Mouse (Mus musculus) cerebellum, adult 9-11 months (tissue): Measurements from ENCODE around the gene Ifna15.
A peak's percentile ranks its signal among the peaks of the same experiment; 100 is the strongest.
"Not testable (repeated sequence)": the region's sequence is repeated elsewhere in the genome, so short reads cannot be mapped to it uniquely, and the experiment has no call there.

Source experiments
- DNase-seq: peaks from one replicate; pipeline ENCODE4 v3.0.0; 2022

The Ifna15 gene

GRCm38 (mm10) chr4:88558145-88558544 lies at the start of gene Ifna15:
Ifna15 (minus strand) TSS chr4:88558245.
- DNase-seq = not testable (repeated sequence)

- DNase-seq = no peak
These were observed 45.2 kb upstream of the Ifna15 start, which contains the start of gene Ifna12 for GRCm38 (mm10) chr4:88603276-88603675. Ifna12 (minus strand) TSS chr4:88603376.

GRCm38 (mm10) chr4:88592285-88592684 lies 34.2 kb upstream of the Ifna15 start, which contains the start of gene Ifna9:
Ifna9 (minus strand) TSS chr4:88592385.
- no peak for DNase-seq

GRCm38 (mm10) chr4:88571698-88572097 lies 13.7 kb upstream of the Ifna15 start, which contains the start of gene Ifna14:
Ifna14 (minus strand) TSS chr4:88571798.
- DNase-seq = no peak

- peak; percentile 78 for DNase-seq
These were observed 3.7 kb upstream of the Ifna15 start for GRCm38 (mm10) chr4:88561791-88562190.

- DNase-seq = peak; percentile 46
These were observed 7.7 kb downstream of the Ifna15 start for GRCm38 (mm10) chr4:88550161-88550945.

GRCm38 (mm10) chr4:88547986-88548385 lies 10.1 kb downstream of the Ifna15 start:
- DNase-seq = peak; percentile 33

- DNase-seq = no peak
These were observed 14.3 kb downstream of the Ifna15 start for GRCm38 (mm10) chr4:88543649-88544234.

GRCm38 (mm10) chr4:88537328-88537727 lies 20.7 kb downstream of the Ifna15 start:
- DNase-seq = no peak

- DNase-seq = no peak
These were observed 21.4 kb downstream of the Ifna15 start for GRCm38 (mm10) chr4:88536640-88537039.

GRCm38 (mm10) chr4:88535742-88536141 lies 22.3 kb downstream of the Ifna15 start:
- no peak for DNase-seq

GRCm38 (mm10) chr4:88534903-88535302 lies 23.1 kb downstream of the Ifna15 start:
- DNase-seq = no peak

- DNase-seq = no peak
These were observed 24.5 kb downstream of the Ifna15 start for GRCm38 (mm10) chr4:88533499-88533898.

GRCm38 (mm10) chr4:88530892-88531291 lies 27.2 kb downstream of the Ifna15 start:
- no peak for DNase-seq

GRCm38 (mm10) chr4:88530271-88530670 lies 27.8 kb downstream of the Ifna15 start:
- DNase-seq = no peak

GRCm38 (mm10) chr4:88526379-88527049 lies 31.5 kb downstream of the Ifna15 start:
- DNase-seq = no peak

GRCm38 (mm10) chr4:88525393-88525792 lies 32.7 kb downstream of the Ifna15 start:
- DNase-seq = no peak

GRCm38 (mm10) chr4:88523241-88523640 lies 34.8 kb downstream of the Ifna15 start:
- DNase-seq = no peak

GRCm38 (mm10) chr4:88522674-88523073 lies 35.4 kb downstream of the Ifna15 start, which contains the start of gene Ifnb1:
Ifnb1 (minus strand) TSS chr4:88522774.
- no peak for DNase-seq

- DNase-seq = no peak
These were observed 40.1 kb downstream of the Ifna15 start for GRCm38 (mm10) chr4:88517957-88518356.

GRCm38 (mm10) chr4:88515711-88516211 lies 42.3 kb downstream of the Ifna15 start:
- no peak for DNase-seq

GRCm38 (mm10) chr4:88515250-88515649 lies 42.8 kb downstream of the Ifna15 start:
- no peak for DNase-seq

- no peak for DNase-seq
These were observed 43.6 kb downstream of the Ifna15 start for GRCm38 (mm10) chr4:88514403-88514802.
